Mouse (Mus musculus) frontal cortex, postnatal 36 days (tissue): ENCODE measurements at regions not wholly inside any gene's neighbourhood (a gene's known extent, or its start where the extent isn't known, plus 50 kb on each side); places are given as distances from the start of the nearest gene placed in this dataset.

Experiments used
- DNase-seq, 2 experiments: peaks; one replicate each; pipeline ENCODE4 v3.0.0; 2022; ENCODE audit warnings: low spot score in 2 of 2

DNA sequence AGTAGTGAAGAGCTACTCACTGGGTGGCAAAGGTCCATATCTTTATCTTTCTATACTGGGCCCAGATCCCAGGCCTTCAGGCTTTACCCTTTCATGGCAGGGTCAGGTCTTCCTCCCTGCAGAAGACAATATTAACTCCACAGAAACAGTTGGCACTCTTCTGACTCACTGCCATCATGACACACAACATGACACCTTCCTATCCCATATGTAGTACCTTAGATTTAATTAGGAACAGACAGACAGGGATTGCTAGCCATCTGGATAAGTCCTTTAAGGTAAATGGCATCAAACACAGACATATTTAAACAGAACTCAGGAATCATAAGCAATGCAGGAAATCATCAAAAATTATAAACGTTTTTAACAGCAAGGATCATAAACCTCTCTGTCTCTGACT, 815.0 kb upstream of the Gm597 start:
- DNase-seq: no peak

DNA sequence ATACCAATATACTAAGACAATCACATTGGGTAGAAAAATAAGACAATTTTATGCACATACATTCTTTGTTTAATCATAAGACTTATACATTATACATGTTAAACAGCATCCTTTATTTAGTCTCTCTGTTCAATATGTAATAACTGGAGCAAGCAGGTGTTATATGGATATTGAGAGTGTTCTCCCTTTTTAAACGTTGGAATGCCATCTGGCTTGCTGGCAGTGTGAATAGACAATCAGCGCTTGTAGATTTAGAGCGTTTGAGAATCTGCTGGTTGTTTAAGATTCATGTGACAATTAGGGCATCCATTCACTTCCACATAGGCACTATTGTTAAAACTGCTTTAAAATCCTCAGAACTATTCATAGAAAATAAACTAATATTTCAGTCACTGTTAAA, 807.8 kb upstream of the Gm597 start:
- DNase-seq: peak in 1 of 2 experiments; percentile 11
